Mouse (Mus musculus) hindbrain, embryonic 15.5 days (tissue): ENCODE measurements around the gene Arhgap6. TPM values are rescaled to one million over a fixed set of nuclear protein-coding genes. Genes with fewer than 3 reads are reported as not detected.
"Not testable (repeated sequence)": the region's sequence is repeated elsewhere in the genome, so short reads cannot be mapped to it uniquely, and the experiment has no call there.

Experiments
- ATAC-seq: fragments of 200-750 bp; cut with Nextera tagmentation; 2 replicates; pipeline ENCODE4 v1.8.0; 2017; ENCODE audit warnings: low read depth, moderate number of reproducible peaks, moderate TSS enrichment; ENCODE audit not compliant: low FRiP score
- H3K27ac ChIP-seq: fragments of 300-500 bp; sonication (generic); replicated peaks from 2 replicates; pipeline ENCODE4 v1.5.1; 2015; ENCODE audit warnings: mild to moderate bottlenecking, inconsistent platforms
- H3K27me3 ChIP-seq: fragments of 300-500 bp; sonication (generic); 2 replicates; pipeline ENCODE4 v1.6.1; 2015; ENCODE audit warnings: control low read depth, inconsistent platforms
- H3K36me3 ChIP-seq: fragments of 300-500 bp; sonication (generic); 2 replicates; pipeline ENCODE4 v1.6.1; 2015; ENCODE audit warnings: control low read depth, inconsistent platforms
- H3K4me1 ChIP-seq: fragments of 300-500 bp; sonication (generic); replicated peaks from 2 replicates; pipeline ENCODE4 v1.6.1; 2015; ENCODE audit warnings: control low read depth, inconsistent platforms
- H3K4me2 ChIP-seq: fragments of 300-500 bp; sonication (generic); 2 replicates; pipeline ENCODE4 v1.6.1; 2015; ENCODE audit warnings: moderate library complexity, mild to moderate bottlenecking, inconsistent platforms
- H3K4me3 ChIP-seq: fragments of 300-500 bp; sonication (generic); 2 replicates; pipeline ENCODE4 v1.5.1; 2015; ENCODE audit warnings: mild to moderate bottlenecking, inconsistent platforms
- H3K9ac ChIP-seq: fragments of 300-500 bp; sonication (generic); 2 replicates; pipeline ENCODE4 v1.6.1; 2015; ENCODE audit warnings: inconsistent platforms
- H3K9me3 ChIP-seq: fragments of 300-500 bp; sonication (generic); 2 replicates; pipeline ENCODE4 v1.6.1; 2016; ENCODE audit warnings: control low read depth, inconsistent platforms
- whole genome bisulfite sequencing: fragments of 180-500 bp; shearing (Covaris S2); methylation state at CpG from one replicate; pipeline ENCODE4 v1.1.7; 2015; 5-methylcytosine and 5-hydroxymethylcytosine counted together
- polyA plus RNA-seq: library from polyadenylated mRNA; unstranded; fragments of >200 nt; fragmentation: Nextera tagmentation; extraction: Ambion mirVana; gene quantifications from 2 replicates; pipeline ENCODE4 v1.2.1, GENCODE M21; 2015

The Arhgap6 gene
- polyA plus RNA-seq, 1 experiment from 2014 or later, result 1.2 TPM

DNA sequence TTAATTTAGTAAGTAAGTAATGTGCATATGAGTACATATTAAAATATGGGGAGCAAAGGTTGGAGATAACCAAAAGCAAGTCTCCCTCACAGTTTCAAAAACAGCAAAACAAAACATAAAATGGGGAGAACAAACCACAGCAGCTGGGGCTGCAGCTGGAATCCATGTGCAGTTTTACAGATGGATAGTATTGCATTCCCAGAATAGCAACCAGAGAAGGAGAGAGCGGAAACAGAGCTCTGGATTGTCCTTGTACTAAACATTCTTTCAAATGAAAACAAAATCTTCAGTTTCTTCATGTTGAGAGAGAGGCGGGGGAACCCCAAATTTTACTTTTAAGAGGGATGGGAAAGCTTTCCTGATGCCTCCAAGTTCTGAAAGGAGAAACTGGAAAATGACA is 467.3 kb downstream of the Arhgap6 start:
- no peak overlapping the region for H3K9ac ChIP-seq
- no peaks in the 10 kb centered on the region for H3K9me3 ChIP-seq
- H3K27ac ChIP-seq, result no peak overlapping the region
- no peak overlapping the region for H3K4me2 ChIP-seq
- H3K27me3 ChIP-seq, result 0 out of 2 replicates have a peak, but pooled peaks cover 3% of the 10 kb centered on the region
- H3K4me3 ChIP-seq, result no peak overlapping the region
- H3K4me1 ChIP-seq, result no peaks in the 10 kb centered on the region
- ATAC-seq, result no peak
- no peaks in the 10 kb centered on the region for H3K36me3 ChIP-seq
- WGBS, result 90% methylated on average over 2 of the region's 2 CpGs

GRCm38 (mm10) chrX:169263433-169264172 is 468.7 kb downstream of the Arhgap6 start:
- WGBS, result 78% methylated on average over 8 of the region's 8 CpGs
- Histone ChIP-seq H3K4me3 (no peak overlapping the region), H3K9ac (no peak overlapping the region), H3K9me3 (no peaks in the 10 kb centered on the region), H3K4me1 (no peaks in the 10 kb centered on the region), H3K27ac (no peak overlapping the region), H3K36me3 (no peaks in the 10 kb centered on the region), H3K4me2 (no peak overlapping the region), H3K27me3 (0 out of 2 replicates have a peak, but pooled peaks cover 3% of the 10 kb centered on the region)
- ATAC-seq, result no peak

- no peaks in the 10 kb centered on the region for H3K36me3 ChIP-seq
- H3K27ac ChIP-seq, result no peak overlapping the region
- H3K9me3 ChIP-seq, result no peaks in the 10 kb centered on the region
- no peak overlapping the region for H3K4me2 ChIP-seq
- H3K27me3 ChIP-seq, result no peaks in the 10 kb centered on the region
- ATAC-seq, result peak; percentile 84; the same call in 1 of the 2 replicates
- no peak overlapping the region for H3K4me3 ChIP-seq
- WGBS, result 78% methylated on average over 4 of the region's 4 CpGs
- H3K4me1 ChIP-seq, result no peaks in the 10 kb centered on the region
- no peak overlapping the region for H3K9ac ChIP-seq
Observed at GRCm38 (mm10) chrX:169299579-169299978, 504.7 kb downstream of the Arhgap6 start.

GRCm38 (mm10) chrX:169302271-169303045 is 507.6 kb downstream of the Arhgap6 start:
- Histone ChIP-seq H3K4me2 (no peak overlapping the region), H3K9ac (no peak overlapping the region), H3K27me3 (no peaks in the 10 kb centered on the region), H3K36me3 (no peaks in the 10 kb centered on the region), H3K4me3 (no peak overlapping the region), H3K27ac (no peak overlapping the region), H3K4me1 (no peaks in the 10 kb centered on the region), H3K9me3 (no peaks in the 10 kb centered on the region)
- 66% methylated on average over 26 of the region's 26 CpGs for WGBS
- no peak for ATAC-seq

DNA sequence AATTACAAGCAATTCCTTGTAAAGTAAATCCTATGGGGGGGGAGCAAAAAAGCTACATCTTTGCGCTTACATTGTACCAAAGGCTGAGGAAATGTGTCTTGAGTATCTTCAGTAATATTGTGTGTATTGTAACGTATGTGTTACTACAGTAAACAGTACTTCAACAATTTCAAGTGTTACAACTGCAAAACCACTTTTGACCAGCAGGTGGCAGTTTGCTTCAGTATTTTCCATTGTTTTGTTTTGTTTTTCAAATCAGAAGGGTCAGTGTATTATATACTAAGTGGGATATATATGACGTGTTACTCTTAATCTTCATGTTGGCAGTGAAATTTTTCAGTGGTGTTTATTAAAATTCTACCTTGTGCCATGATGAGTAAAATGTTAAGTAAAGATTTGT is 509.0 kb downstream of the Arhgap6 start:
- ATAC-seq, result no peak
- 43% methylated on average over 3 of the region's 3 CpGs for WGBS
- H3K27me3 ChIP-seq, result no peaks in the 10 kb centered on the region

DNA sequence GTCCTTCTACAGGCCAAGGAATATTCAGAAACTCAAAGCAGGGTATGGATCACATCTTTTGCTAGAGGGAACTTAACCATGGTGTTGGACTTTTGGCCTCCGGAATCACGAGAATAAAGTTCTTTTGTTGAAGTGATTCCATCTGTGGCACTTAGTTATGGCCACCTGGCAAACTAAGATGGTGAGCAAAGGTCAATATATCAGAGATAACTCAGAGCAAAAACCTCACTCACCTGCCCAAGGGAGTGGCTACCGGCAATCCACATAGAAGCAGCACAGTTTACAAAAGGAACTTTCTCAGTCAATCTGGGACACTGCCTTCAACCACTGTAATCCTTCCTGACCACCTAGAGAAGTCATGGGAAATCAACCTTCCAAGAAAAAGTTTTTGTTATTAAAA is 513.7 kb downstream of the Arhgap6 start:
- 91% methylated on average over 3 of the region's 3 CpGs for WGBS
- Histone ChIP-seq H3K9ac (no peak overlapping the region), H3K4me3 (no peak overlapping the region), H3K4me2 (no peak overlapping the region), H3K9me3 (no peaks in the 10 kb centered on the region), H3K27me3 (no peaks in the 10 kb centered on the region), H3K4me1 (no peaks in the 10 kb centered on the region), H3K27ac (no peak overlapping the region), H3K36me3 (no peaks in the 10 kb centered on the region)
- ATAC-seq, result no peak

More for the DNA sequence above, 509.0 kb downstream of the Arhgap6 start:
- H3K27ac ChIP-seq, result no peak overlapping the region
- no peaks in the 10 kb centered on the region for H3K36me3 ChIP-seq
- H3K4me3 ChIP-seq, result no peak overlapping the region
- no peak overlapping the region for H3K4me2 ChIP-seq
- no peaks in the 10 kb centered on the region for H3K9me3 ChIP-seq
- no peaks in the 10 kb centered on the region for H3K4me1 ChIP-seq
- H3K9ac ChIP-seq, result no peak overlapping the region

DNA sequence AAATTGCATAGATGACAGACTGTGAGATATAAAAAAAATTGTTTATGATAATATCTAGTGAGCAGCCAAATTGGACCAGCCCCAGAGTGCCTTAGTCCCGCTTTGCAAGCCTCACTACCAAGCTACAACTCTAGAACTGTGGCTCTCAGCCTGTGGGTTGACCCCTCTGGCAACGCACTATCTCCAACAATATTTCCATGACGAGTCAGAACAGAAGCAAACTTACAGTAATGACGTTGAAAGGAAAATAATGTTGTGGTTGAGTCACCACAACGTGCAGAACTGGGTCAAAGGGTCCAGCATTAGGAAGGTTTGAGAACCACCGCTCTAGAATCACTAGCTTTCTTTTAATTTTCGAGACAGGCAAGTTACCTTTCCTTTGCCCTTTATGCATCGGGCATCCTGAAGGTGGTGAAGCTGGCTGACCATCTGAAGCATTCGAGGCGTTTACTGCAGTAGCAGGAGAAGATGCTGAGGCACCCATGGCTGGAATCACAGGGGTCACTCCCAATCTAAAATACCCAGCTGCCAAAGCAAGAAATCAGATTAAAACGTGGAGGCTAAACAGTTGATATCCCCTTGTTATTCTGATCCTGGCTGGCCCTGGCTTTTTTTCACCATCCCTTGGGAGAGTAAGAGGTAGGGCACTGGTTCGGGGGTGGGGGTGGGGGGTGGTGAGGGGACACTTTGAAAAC is 524.3 kb downstream of the Arhgap6 start:
- Histone ChIP-seq H3K36me3 (no peaks in the 10 kb centered on the region), H3K27ac (no peak overlapping the region), H3K27me3 (no peaks in the 10 kb centered on the region; the same call in 1 of the 2 replicates), H3K4me3 (peak overlapping the region; percentile 59), H3K9me3 (no peaks in the 10 kb centered on the region), H3K9ac (peak overlapping the region; percentile 62), H3K4me1 (peaks cover 12% of the 10 kb centered on the region), H3K4me2 (peak overlapping the region; percentile 56)
- 56% methylated on average over 12 of the region's 12 CpGs for WGBS
- ATAC-seq, result no peak

DNA sequence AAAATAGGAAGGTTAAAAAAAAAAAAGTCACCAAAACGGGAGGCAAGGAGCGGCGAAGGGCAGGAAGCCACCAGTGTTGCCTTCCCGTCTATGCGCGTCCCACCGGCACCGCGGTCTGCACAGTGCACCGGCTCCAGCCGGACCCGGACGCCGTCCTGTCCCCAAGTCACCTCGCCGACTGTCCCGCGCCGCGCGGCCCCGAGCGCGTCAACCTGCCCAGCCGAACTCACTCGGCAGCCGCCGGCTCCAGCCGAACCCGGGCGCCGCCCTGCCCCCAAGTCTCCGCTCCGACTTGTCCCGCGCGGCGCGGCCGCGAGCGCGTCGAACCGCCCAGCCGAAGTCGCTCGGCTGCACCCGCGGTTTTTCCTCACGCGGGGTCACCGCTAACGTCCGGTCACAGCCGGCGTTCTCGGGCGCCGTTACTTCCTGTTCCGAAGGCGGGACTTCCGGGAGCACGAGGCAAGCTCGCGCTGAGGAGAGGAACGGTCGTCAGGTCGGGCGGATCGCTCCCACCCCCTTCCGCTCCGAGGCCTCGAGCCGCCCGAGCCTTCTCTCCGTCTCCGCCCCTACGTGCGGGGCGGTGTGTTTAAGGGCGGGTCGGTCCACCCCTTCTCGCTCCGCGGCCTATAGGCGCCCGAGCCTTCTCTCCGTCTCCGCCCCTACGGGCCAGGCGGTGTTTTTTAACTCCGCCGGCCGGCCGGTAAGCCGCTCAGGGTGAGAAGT is 525.2 kb downstream of the Arhgap6 start, which contains the start of gene Hccs:
TSS of gene Hccs (minus strand) at position 428 of the 723 bp plus-strand sequence.
- H3K27me3 ChIP-seq, result no peaks in the 10 kb centered on the region; the same call in 1 of the 2 replicates
- no peaks in the 10 kb centered on the region for H3K9me3 ChIP-seq
- H3K36me3 ChIP-seq, result no peaks in the 10 kb centered on the region
- peak; percentile 100 for ATAC-seq
- peak within 1 kb of the TSS; percentile 59 for H3K4me3 ChIP-seq
- H3K27ac ChIP-seq, result peak within 1 kb of the TSS; percentile 85
- peak within 1 kb of the TSS; percentile 56 for H3K4me2 ChIP-seq
- H3K9ac ChIP-seq, result peak within 1 kb of the TSS; percentile 62
- H3K4me1 ChIP-seq, result peaks cover 12% of the 10 kb centered on the region
- WGBS, result 20% methylated on average over 76 of the region's 97 CpGs

DNA sequence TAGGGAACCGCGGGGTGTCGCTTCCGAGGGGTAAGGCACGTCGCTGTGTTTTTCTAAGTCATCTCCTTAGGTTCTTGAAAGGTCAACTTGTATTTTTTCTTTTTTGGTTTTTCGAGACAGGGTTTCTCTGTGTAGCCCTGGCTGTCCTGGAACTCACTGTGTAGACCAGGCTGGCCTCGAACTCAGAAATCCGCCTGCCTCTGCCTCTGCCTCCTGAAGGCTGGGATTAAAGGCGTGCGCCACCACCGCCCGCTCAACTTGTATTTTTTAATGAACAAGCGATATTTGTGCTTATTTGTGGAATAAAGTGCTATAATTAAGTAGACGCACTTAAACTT is 525.7 kb downstream of the Arhgap6 start:
- not testable (repeated sequence) for H3K27ac ChIP-seq, H3K36me3 ChIP-seq, H3K9ac ChIP-seq, H3K9me3 ChIP-seq, H3K27me3 ChIP-seq, ATAC-seq
- peak overlapping the region; percentile 56 for H3K4me2 ChIP-seq
- 39% methylated on average over 15 of the region's 15 CpGs for WGBS
- H3K4me1 ChIP-seq, result peaks cover 12% of the 10 kb centered on the region
- peak overlapping the region; percentile 59 for H3K4me3 ChIP-seq

DNA sequence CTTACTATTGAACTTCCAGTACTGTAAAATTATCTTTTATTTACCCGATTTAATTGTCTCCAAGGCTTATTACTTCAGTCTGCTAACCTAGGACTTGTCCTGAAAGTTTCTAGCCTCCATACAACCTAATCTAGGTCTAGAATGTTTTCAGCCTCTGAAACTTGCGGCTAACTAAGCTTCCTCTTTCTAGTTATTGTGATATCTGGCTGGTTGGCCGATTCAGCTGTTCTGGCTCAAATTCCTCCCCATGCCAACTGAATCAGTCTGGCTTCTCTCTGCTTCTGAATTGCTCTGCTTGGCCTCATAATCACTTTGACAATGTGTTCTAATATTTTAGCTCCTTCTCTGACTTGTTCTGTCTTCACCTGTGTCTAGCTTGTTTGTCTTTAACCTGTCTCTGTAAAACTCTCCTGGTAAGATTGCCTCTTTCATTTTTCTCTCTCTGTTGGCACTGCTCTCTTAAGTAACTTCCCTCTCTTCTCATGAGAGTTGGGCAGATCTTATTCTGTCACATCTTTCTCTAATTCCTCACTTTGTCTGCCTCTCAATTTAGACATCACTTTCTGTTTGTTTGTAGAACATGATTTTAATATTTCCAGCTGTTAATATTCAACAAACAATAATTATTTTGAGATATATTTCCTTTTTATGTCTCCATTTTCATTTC is 531.2 kb downstream of the Arhgap6 start:
- Histone ChIP-seq H3K4me2 (no peak overlapping the region), H3K4me1 (no peaks in the 10 kb centered on the region), H3K27ac (no peak overlapping the region), H3K27me3 (no peaks in the 10 kb centered on the region; the same call in 1 of the 2 replicates), H3K36me3 (no peaks in the 10 kb centered on the region), H3K9ac (no peak overlapping the region), H3K4me3 (no peak overlapping the region), H3K9me3 (no peaks in the 10 kb centered on the region)
- WGBS, result 85% methylated on average over 3 of the region's 3 CpGs
- no peak for ATAC-seq

GRCm38 (mm10) chrX:169332264-169332663 is 537.4 kb downstream of the Arhgap6 start:
- Histone ChIP-seq H3K4me3 (no peak overlapping the region), H3K9ac (no peak overlapping the region), H3K27ac (no peak overlapping the region), H3K4me1 (no peaks in the 10 kb centered on the region), H3K9me3 (no peaks in the 10 kb centered on the region), H3K27me3 (0 out of 2 replicates have a peak, but pooled peaks cover 6% of the 10 kb centered on the region), H3K36me3 (no peaks in the 10 kb centered on the region), H3K4me2 (no peak overlapping the region)
- 41% methylated on average over 3 of the region's 3 CpGs for WGBS
- no peak for ATAC-seq
